Mouse (Mus musculus) Patski (cell line): ENCODE measurements around the gene Dis3l2. TPM values are rescaled to one million over a fixed set of nuclear protein-coding genes. Genes with fewer than 3 reads are reported as not detected.

Experiments used
- ATAC-seq: fragments of 100-300 bp; one replicate; pipeline ENCODE4 v1.8.0; 2021
- CTCF ChIA-PET: fragments of 350-600 bp; sonication (Branson Sonifier 250); formaldehyde crosslinking; loops from one replicate; lab custom pipeline; 2022; ENCODE audit warnings: inconsistent platforms; lab: Charles Lee
- POLR2A ChIA-PET: fragments of 350-600 bp; sonication (Branson Sonifier 250); formaldehyde crosslinking; loops from one replicate; lab custom pipeline; 2022; ENCODE audit warnings: antibody characterized with exemption, inconsistent platforms; lab: Charles Lee
- DNase-seq: peaks from one replicate; pipeline ENCODE4 v3.0.0-alpha.2; 2011; ENCODE audit warnings: low read depth, low spot score
- H3K27me3 ChIP-seq: fragments of 371-371 bp; one replicate; pipeline ENCODE4 v1.5.1; 2021
- CTCF ChIP-seq: fragments of 100-300 bp; IDR thresholded peaks from one replicate; pipeline ENCODE4 v1.5.1; 2021
- in situ Hi-C: fragments of 300-500 bp; cut with MboI; formaldehyde crosslinking; loops from 3 replicates; pipeline ENCODE4 v1.11.1; 2018; ENCODE audit warnings: low pct_unique_long_range_greater_than_20kb, mixed read lengths
- polyA plus RNA-seq: library from polyadenylated mRNA; unstranded; gene quantifications from one replicate; pipeline ENCODE4 v1.2.3, GENCODE M21; 2021

Gene Dis3l2
- polyA plus RNA-seq, 1 experiment from 2014 or later, result 15.2 TPM

- ChIA-PET CTCF (interaction anchor here (0.8 kb wide), 2 partner anchors 9 to 11 kb away, joined by 3 to 4 read pairs; no protein-coding TSS in a partner anchor), POLR2A (no interaction called here)
- no peaks in the 10 kb centered on the region for H3K27me3 ChIP-seq
- no peak for DNase-seq
- in situ Hi-C loops, result no loop called here
- no peak for TF ChIP-seq CTCF
- no peak for ATAC-seq
These were observed 347.1 kb downstream of the Dis3l2 start for GRCm38 (mm10) chr1:87050700-87051099.

- POLR2A ChIA-PET, result no interaction called here
- no peak for TF ChIP-seq CTCF
- no peaks in the 10 kb centered on the region for H3K27me3 ChIP-seq
- in situ Hi-C loops, result no loop called here
- ATAC-seq, result no peak
- CTCF ChIA-PET, result interaction anchor here (0.8 kb wide), 2 partner anchors 10 kb away, joined by 3 to 4 read pairs; no protein-coding TSS in a partner anchor
- DNase-seq, result no peak
These were observed 347.8 kb downstream of the Dis3l2 start for GRCm38 (mm10) chr1:87051369-87051768.

GRCm38 (mm10) chr1:87057075-87057474 lies 353.5 kb downstream of the Dis3l2 start:
- DNase-seq (no peak), ATAC-seq (no peak)
- TF ChIP-seq CTCF, result no peak
- in situ Hi-C loops, result no loop called here
- H3K27me3 ChIP-seq, result no peaks in the 10 kb centered on the region
- POLR2A ChIA-PET, result no interaction called here
- CTCF ChIA-PET, result interaction anchor here (0.7 to 1.4 kb wide), 3 partner anchors 9 to 339 kb away, joined by 3 to 4 read pairs (median 3); no protein-coding TSS in a partner anchor

GRCm38 (mm10) chr1:87059042-87059665 lies 355.5 kb downstream of the Dis3l2 start:
- no peaks in the 10 kb centered on the region for H3K27me3 ChIP-seq
- in situ Hi-C loops, result no loop called here
- DNase-seq (no peak), ATAC-seq (no peak)
- CTCF ChIA-PET, result interaction anchor here (0.7 to 1.4 kb wide), 4 partner anchors 8 to 409 kb away, joined by 3 to 5 read pairs (median 3); no protein-coding TSS in a partner anchor
- TF ChIP-seq CTCF, result no peak
- POLR2A ChIA-PET, result interaction anchor here (0.6 to 1.1 kb wide), 2 partner anchors 46 to 140 kb away, joined by 3 read pairs; no protein-coding TSS in a partner anchor

- in situ Hi-C loops, result no loop called here
- CTCF ChIA-PET, result interaction anchor here (0.8 to 1.2 kb wide), 3 partner anchors 10 to 19 kb away, joined by 3 to 4 read pairs (median 4); no protein-coding TSS in a partner anchor
These were observed 357.3 kb downstream of the Dis3l2 start for GRCm38 (mm10) chr1:87060913-87061312.

GRCm38 (mm10) chr1:87070720-87071119 lies 367.1 kb downstream of the Dis3l2 start:
- in situ Hi-C loops, result no loop called here
- no peaks in the 10 kb centered on the region for H3K27me3 ChIP-seq
- ChIA-PET POLR2A (no interaction called here), CTCF (no interaction called here)
- peak; percentile 53 for TF ChIP-seq CTCF
- DNase-seq (no peak), ATAC-seq (no peak)

More at GRCm38 (mm10) chr1:87060913-87061312, 357.3 kb downstream of the Dis3l2 start:
- peak; percentile 65 for TF ChIP-seq CTCF
- H3K27me3 ChIP-seq, result no peaks in the 10 kb centered on the region
- POLR2A ChIA-PET, result no interaction called here
- ATAC-seq (no peak), DNase-seq (no peak)

GRCm38 (mm10) chr1:87073776-87074175 lies 370.2 kb downstream of the Dis3l2 start:
- no peaks in the 10 kb centered on the region for H3K27me3 ChIP-seq
- TF ChIP-seq CTCF, result no peak
- POLR2A ChIA-PET, result no interaction called here
- ATAC-seq (no peak), DNase-seq (no peak)
- CTCF ChIA-PET, result no interaction called here
- in situ Hi-C loops, result no loop called here

GRCm38 (mm10) chr1:87086196-87086595 lies 382.6 kb downstream of the Dis3l2 start:
- no peak for ATAC-seq
- ChIA-PET POLR2A (no interaction called here), CTCF (no interaction called here)
- in situ Hi-C loops, result no loop called here
- no peaks in the 10 kb centered on the region for H3K27me3 ChIP-seq
- DNase-seq, result no peak
- no peak for TF ChIP-seq CTCF

GRCm38 (mm10) chr1:87086964-87087363 lies 383.4 kb downstream of the Dis3l2 start:
- POLR2A ChIA-PET, result no interaction called here
- ATAC-seq (no peak), DNase-seq (no peak)
- no peak for TF ChIP-seq CTCF
- CTCF ChIA-PET, result no interaction called here
- no peaks in the 10 kb centered on the region for H3K27me3 ChIP-seq
- in situ Hi-C loops, result no loop called here

GRCm38 (mm10) chr1:87089251-87089650 lies 385.6 kb downstream of the Dis3l2 start:
- DNase-seq (no peak), ATAC-seq (no peak)
- in situ Hi-C loops, result no loop called here
- H3K27me3 ChIP-seq, result no peaks in the 10 kb centered on the region
- ChIA-PET POLR2A (no interaction called here), CTCF (no interaction called here)
- TF ChIP-seq CTCF, result no peak

- DNase-seq (no peak), ATAC-seq (no peak)
- ChIA-PET POLR2A (no interaction called here), CTCF (no interaction called here)
- in situ Hi-C loops, result no loop called here
- no peak for TF ChIP-seq CTCF
- H3K27me3 ChIP-seq, result no peaks in the 10 kb centered on the region
These were observed 386.2 kb downstream of the Dis3l2 start, which contains the start of gene Alppl2 for GRCm38 (mm10) chr1:87089828-87090227. TSS of gene Alppl2 (minus strand) at chr1:87089928.
